Mouse (Mus musculus) cortical plate, adult 2 months (tissue): ENCODE data around the gene Lifr. TPM values are rescaled to one million over a fixed set of nuclear protein-coding genes. Genes with fewer than 3 reads are reported as not detected.

Source experiments
- H3K27ac ChIP-seq: fragments of 200-500 bp; 2 replicates; pipeline ENCODE4 v1.5.1; 2012; ENCODE audit warnings: low read length, control low read depth, inconsistent platforms; ENCODE audit not compliant: insufficient read depth
- H3K4me1 ChIP-seq: fragments of 200-500 bp; 2 replicates; pipeline ENCODE4 v1.6.1; 2011; ENCODE audit warnings: low read length; ENCODE audit not compliant: control insufficient read depth, insufficient read depth
- H3K4me3 ChIP-seq: fragments of 200-500 bp; 2 replicates; pipeline ENCODE4 v1.5.1; 2011; ENCODE audit warnings: mild to moderate bottlenecking, low read length, control low read depth; ENCODE audit not compliant: insufficient read depth
- CTCF ChIP-seq: fragments of 200-500 bp; IDR thresholded peaks from 2 replicates; pipeline ENCODE4 v1.5.1; 2011; ENCODE audit warnings: mild to moderate bottlenecking, control low read depth, low read length; ENCODE audit not compliant: insufficient read depth; ENCODE audit errors: extremely low read depth
- POLR2A ChIP-seq: fragments of 200-500 bp; IDR thresholded peaks from 2 replicates; pipeline ENCODE4 v1.6.1; 2011; ENCODE audit warnings: mild to moderate bottlenecking, low read length, control low read depth; ENCODE audit not compliant: insufficient read depth; ENCODE audit errors: extremely low read depth
- polyA plus RNA-seq: library from polyadenylated mRNA; depleted of rRNA; stranded (reverse); fragments of >200 nt; gene quantifications from 2 replicates; pipeline ENCODE4 v1.2.3, GENCODE M21; 2012

The Lifr gene
- polyA plus RNA-seq, 1 experiment = 17.0 TPM

- no peak overlapping the region for H3K27ac ChIP-seq
- peaks cover 2% of the 10 kb centered on the region; the same call in 1 of the 2 replicates for H3K4me1 ChIP-seq
- TF ChIP-seq POLR2A = no peak
- no peak for TF ChIP-seq CTCF
- H3K4me3 ChIP-seq = no peak overlapping the region
Observed at GRCm38 (mm10) chr15:7202981-7203380, 112.6 kb downstream of the Lifr start.

- no peak overlapping the region for H3K27ac ChIP-seq
- TF ChIP-seq POLR2A (no peak), CTCF (no peak)
Observed at GRCm38 (mm10) chr15:7203606-7204330, 113.4 kb downstream of the Lifr start.

GRCm38 (mm10) chr15:7204917-7205316 lies 114.5 kb downstream of the Lifr start:
- no peak for TF ChIP-seq CTCF
- no peak for TF ChIP-seq POLR2A
- H3K27ac ChIP-seq = no peak overlapping the region
- H3K4me3 ChIP-seq = no peak overlapping the region
- H3K4me1 ChIP-seq = peaks cover 2% of the 10 kb centered on the region; the same call in 1 of the 2 replicates

More at GRCm38 (mm10) chr15:7203606-7204330, 113.4 kb downstream of the Lifr start:
- peaks cover 2% of the 10 kb centered on the region; the same call in 1 of the 2 replicates for H3K4me1 ChIP-seq
- no peak overlapping the region for H3K4me3 ChIP-seq

DNA sequence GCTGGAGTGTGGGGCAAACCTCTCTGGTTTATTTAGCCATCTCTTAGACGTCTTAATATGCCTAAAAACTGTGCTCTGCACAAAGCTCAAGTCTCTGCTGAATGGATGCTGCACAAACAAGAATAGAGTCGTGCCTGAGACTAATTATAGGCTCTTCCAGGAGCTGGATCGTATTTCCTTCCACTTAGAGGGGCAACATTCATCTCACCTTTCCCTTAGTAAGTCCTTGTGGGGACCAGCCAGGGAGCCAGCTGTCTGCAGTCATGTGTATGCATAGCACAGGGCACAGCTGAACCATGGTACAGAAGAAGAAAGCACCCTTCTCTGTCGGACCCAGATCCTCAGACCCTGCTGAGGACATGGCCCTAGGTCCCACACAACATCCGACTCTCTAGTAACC lies 115.7 kb downstream of the Lifr start:
- H3K4me1 ChIP-seq = no peaks in the 10 kb centered on the region
- no peak overlapping the region for H3K4me3 ChIP-seq
- H3K27ac ChIP-seq = no peak overlapping the region
- TF ChIP-seq CTCF = no peak
- no peak for TF ChIP-seq POLR2A

- TF ChIP-seq CTCF (no peak), POLR2A (no peak)
- H3K4me1 ChIP-seq = no peaks in the 10 kb centered on the region
- H3K4me3 ChIP-seq = no peak overlapping the region
- no peak overlapping the region for H3K27ac ChIP-seq
Observed at GRCm38 (mm10) chr15:7207292-7207691, 116.9 kb downstream of the Lifr start.

- TF ChIP-seq POLR2A = no peak
- no peak for TF ChIP-seq CTCF
- Histone ChIP-seq H3K27ac (no peak overlapping the region), H3K4me1 (no peaks in the 10 kb centered on the region), H3K4me3 (no peak overlapping the region)
Observed at GRCm38 (mm10) chr15:7208180-7208579, 117.8 kb downstream of the Lifr start.

DNA sequence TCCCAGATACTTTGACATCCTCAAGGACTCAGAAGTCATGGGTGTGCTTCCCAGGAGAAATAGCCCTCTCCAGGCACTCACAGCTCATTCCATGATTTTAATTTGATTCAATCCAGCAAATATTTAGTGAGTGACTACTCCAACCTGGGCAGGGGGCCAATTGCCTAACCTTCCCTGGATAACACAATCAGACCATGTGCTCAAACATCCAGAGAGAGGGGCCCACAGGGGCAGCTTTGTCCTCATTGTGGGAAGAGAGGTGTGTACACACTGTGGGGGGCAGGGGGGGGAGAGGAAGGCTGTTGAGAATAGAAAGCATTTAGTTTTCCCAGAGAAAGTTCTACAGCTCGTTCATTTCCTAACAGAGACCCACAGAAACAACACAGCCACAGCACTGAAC lies 123.3 kb downstream of the Lifr start:
- TF ChIP-seq POLR2A (no peak), CTCF (no peak)
- no peak overlapping the region for H3K27ac ChIP-seq
- no peak overlapping the region for H3K4me3 ChIP-seq
- no peaks in the 10 kb centered on the region for H3K4me1 ChIP-seq

- Histone ChIP-seq H3K4me3 (no peak overlapping the region), H3K4me1 (no peaks in the 10 kb centered on the region), H3K27ac (no peak overlapping the region)
- TF ChIP-seq CTCF (no peak), POLR2A (no peak)
Observed at GRCm38 (mm10) chr15:7215845-7216244, 125.4 kb downstream of the Lifr start.

DNA sequence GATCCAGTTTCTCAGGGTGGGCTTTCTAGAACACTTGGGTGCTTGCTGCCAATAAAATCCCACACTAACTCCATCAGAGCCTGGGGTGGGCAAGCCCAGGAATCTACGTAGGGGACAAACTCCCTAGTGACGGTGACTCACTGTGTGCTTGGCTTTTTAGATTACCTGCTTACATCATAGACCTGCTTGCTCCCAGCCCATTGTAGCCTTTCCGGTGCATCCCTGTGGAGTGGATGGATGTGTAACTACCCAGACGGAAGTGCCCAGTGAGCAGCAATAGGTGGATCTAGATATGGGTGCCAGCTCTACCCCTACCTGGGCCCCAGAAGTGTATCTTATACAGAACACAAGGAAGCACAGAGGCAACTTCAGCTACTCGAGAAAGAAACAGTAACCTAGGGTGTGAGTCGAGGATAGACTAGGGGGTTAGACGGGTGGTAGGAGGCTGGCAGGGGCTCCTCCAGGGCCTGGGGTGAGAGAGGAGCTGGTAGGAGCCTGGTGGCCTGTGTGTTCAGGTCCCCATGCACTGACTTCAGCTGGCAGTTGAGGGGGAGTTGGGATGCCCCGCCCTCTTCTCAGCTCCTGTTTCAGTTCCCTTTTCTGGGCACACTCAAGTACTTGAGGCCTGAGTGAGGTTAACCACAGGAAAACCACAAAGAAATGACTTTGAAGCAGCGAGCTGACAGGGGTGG lies 126.3 kb downstream of the Lifr start:
- Histone ChIP-seq H3K4me3 (no peak overlapping the region), H3K4me1 (no peaks in the 10 kb centered on the region), H3K27ac (no peak overlapping the region)
- TF ChIP-seq CTCF = no peak
- TF ChIP-seq POLR2A = no peak

- no peak for TF ChIP-seq CTCF
- TF ChIP-seq POLR2A = no peak
- H3K27ac ChIP-seq = no peak overlapping the region
- H3K4me3 ChIP-seq = no peak overlapping the region
- no peaks in the 10 kb centered on the region for H3K4me1 ChIP-seq
Observed at GRCm38 (mm10) chr15:7217273-7217598, 126.8 kb downstream of the Lifr start.
